8 mouse cellular contexts compared by ENCODE assay signal in the genomic region with DNA sequence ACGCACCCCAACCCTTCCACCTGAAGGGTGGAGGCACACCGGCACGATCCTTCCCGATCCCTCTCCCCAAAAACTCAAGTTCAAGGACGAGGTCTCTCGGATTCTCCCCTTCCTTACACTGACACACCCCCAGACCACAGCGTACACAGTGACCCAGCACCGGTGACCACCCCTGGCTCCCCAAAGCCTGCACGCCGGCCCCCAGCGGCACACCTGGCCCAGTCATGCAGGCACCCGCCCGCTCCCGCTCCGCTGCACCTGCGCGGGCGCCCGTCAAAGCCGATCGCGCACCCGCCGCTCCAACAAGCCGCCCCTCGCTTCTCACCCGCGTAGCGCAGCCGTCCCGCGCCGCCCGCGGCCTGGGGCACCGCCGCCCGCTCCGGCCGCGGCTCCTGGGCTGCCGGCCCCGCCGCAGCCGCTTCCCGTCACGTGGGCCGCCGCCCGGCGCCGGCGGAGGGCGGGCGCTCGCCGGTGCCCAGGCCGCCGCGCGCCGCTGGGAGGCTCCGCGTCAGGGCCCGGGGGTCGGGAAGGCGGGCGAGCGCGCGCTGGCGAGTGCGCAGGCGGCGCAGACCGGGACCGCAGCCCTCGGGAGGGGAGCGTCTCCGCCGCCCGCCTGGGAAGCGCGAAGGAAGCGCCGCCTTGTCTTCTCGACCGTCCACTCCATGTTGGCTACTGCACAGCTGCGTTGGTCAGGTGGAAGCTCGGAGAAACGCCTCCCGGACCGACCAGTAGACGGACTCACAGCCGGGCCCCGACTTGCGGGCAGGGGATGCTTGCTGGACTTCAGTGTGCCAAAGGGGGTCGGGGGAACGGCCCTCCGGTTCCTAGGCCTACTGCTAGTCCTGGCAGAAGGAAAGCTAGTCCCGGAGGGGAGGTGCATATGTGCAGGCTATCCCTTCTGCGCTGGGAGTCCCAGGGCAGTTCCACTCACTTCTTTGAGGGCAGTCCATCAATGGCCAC. TPM values are rescaled to one million over a fixed set of nuclear protein-coding genes. Genes with fewer than 3 reads are reported as not detected.
DNase-seq lines count a peak whose midpoint lies in the region; ATAC-seq and TF ChIP-seq lines count a peak whose summit lies in the region.

No protein-coding gene starts in this region.

- no peaks in the 10 kb centered on the region for H3K27me3 ChIP-seq in hindbrain, embryonic 16.5 days (replicated peaks; ENCODE audit: control insufficient read depth, insufficient read depth, low read length)

- DNase-seq in gastrocnemius, adult 2 months = peak; percentile 88
- DNase-seq in left cerebral cortex, adult 18-20 months (ENCODE audit: low spot score in 2 of 2) = peak; percentile 48 to 79
- peak; percentile 70 to 86 for DNase-seq in lung, postnatal 4 days
- peak; percentile 54 for DNase-seq in retina, postnatal 7 days (ENCODE audit: low read depth, low spot score)
- peak; percentile 74 for DNase-seq in urinary bladder, adult 2 months (ENCODE audit: low spot score)

- no peaks in the 10 kb centered on the region for H3K36me3 ChIP-seq in hindbrain, embryonic 16.5 days (ENCODE audit: control insufficient read depth, insufficient read depth, low read length)

- H3K9me3 ChIP-seq in hindbrain, embryonic 16.5 days (ENCODE audit: control insufficient read depth, low read length) = no peaks in the 10 kb centered on the region

- H3K4me2 ChIP-seq in hindbrain, embryonic 16.5 days (ENCODE audit: low read length) = peak overlapping the region; percentile 59

- peaks cover 16% of the 10 kb centered on the region for H3K4me1 ChIP-seq in hindbrain, embryonic 16.5 days (ENCODE audit: control insufficient read depth, insufficient read depth, low read depth, low read length)

- H3K4me3 ChIP-seq in gastrocnemius, adult 2 months = peak overlapping the region; percentile 77
- H3K4me3 ChIP-seq in hindbrain, embryonic 16.5 days (ENCODE audit: low read length) = peak overlapping the region; percentile 76

- intact Hi-C loops in gastrocnemius, adult 2 months (cut with DNase I) = no loop called here

- WGBS in hindbrain, embryonic 16.5 days = under 1% methylated on average over 82 of the region's 102 CpGs

- TF ChIP-seq CTCF in gastrocnemius, adult 2 months (IDR thresholded peaks at IDR 0.05) = no peak

- peak overlapping the region; percentile 98 for H3K27ac ChIP-seq in gastrocnemius, adult 2 months
- H3K27ac ChIP-seq in hindbrain, embryonic 16.5 days (ENCODE audit: low read depth, low read length) = peak overlapping the region; percentile 86

- ATAC-seq in activated CD4-positive, CD25-positive, alpha-beta regulatory T cell, adult 4 months = peak; percentile 76
- peak; percentile 69 for ATAC-seq in common myeloid progenitor, adult 5-6 weeks (replicated peaks; ENCODE audit: low read depth, poor library complexity, severe bottlenecking)
- peak; percentile 84 for ATAC-seq in hindbrain, embryonic 16.5 days

- H3K9ac ChIP-seq in hindbrain, embryonic 16.5 days (ENCODE audit: low read depth, low read length) = peak overlapping the region; percentile 95

RNA-seq across cellular contexts. Expression of a gene that starts 6.1 kb away (rescaled TPM):
- polyA plus RNA-seq in activated CD4-positive, CD25-positive, alpha-beta regulatory T cell, adult 4 months (2017; shearing (Covaris generic)) = 1 to 10 TPM; 4.8 to 6.5 TPM
- total RNA-seq in common myeloid progenitor, adult 5-6 weeks (2017) = 10.1 and 12.8 TPM in 2 replicates
- total RNA-seq in gastrocnemius, adult 2 months (2021) = 10 to 100 TPM; 13.0 to 13.1 TPM
- 15.6 and 17.4 TPM in 2 replicates for polyA plus RNA-seq in hindbrain, embryonic 16.5 days (2015; fragmentation: Nextera tagmentation; extraction: Ambion mirVana)
- 10 to 100 TPM; 37.7 to 41.8 TPM for total RNA-seq in left cerebral cortex, adult 18-20 months (2021)
- polyA plus RNA-seq in urinary bladder, adult 2 months (2012; rRNA removed) = 22.2 and 23.2 TPM in 2 replicates

RNA-seq across cellular contexts. Expression of a gene that starts 6.2 kb away (rescaled TPM):
- 10 to 100 TPM; 16.9 to 17.2 TPM for polyA plus RNA-seq in activated CD4-positive, CD25-positive, alpha-beta regulatory T cell, adult 4 months (2017; shearing (Covaris generic))
- total RNA-seq in common myeloid progenitor, adult 5-6 weeks (2017) = 21.3 and 26.4 TPM in 2 replicates
- 10 to 100 TPM; 14.2 to 20.9 TPM for total RNA-seq in gastrocnemius, adult 2 months (2021)
- polyA plus RNA-seq in hindbrain, embryonic 16.5 days (2015; fragmentation: Nextera tagmentation; extraction: Ambion mirVana) = 42.8 and 47.9 TPM in 2 replicates
- 10 to 100 TPM; 24.7 to 25.3 TPM for total RNA-seq in left cerebral cortex, adult 18-20 months (2021)
- 21.7 and 24.2 TPM in 2 replicates for polyA plus RNA-seq in urinary bladder, adult 2 months (2012; rRNA removed)

Comparison
In these comparisons a context has a peak if more than half of its experiments do, and no peak if none do; other contexts are left out.
1. Peak in every context shown above with its lines: DNase-seq, ATAC-seq, H3K4me3 ChIP-seq and H3K27ac ChIP-seq.